Mouse (Mus musculus): Measurements from ENCODE around the gene Selenoo.

Gene Selenoo

GRCm38 (mm10) chr15:89126622-89127021, 37.7 kb downstream of the Selenoo start:
- DNase-seq (ENCODE audit: low read depth, low spot score), result no peak

- DNase-seq (ENCODE audit: low read depth, low spot score), result no peak
Measured at GRCm38 (mm10) chr15:89127364-89127940, 38.6 kb downstream of the Selenoo start.

GRCm38 (mm10) chr15:89128382-89129350, 39.8 kb downstream of the Selenoo start, which contains the start of gene Hdac10:
Gene Hdac10 (minus strand): TSS chr15:89128700.
- DNase-seq (ENCODE audit: low read depth, low spot score), result peak; percentile 73

- DNase-seq (ENCODE audit: low read depth, low spot score), result no peak
Measured at GRCm38 (mm10) chr15:89130245-89130644, 41.4 kb downstream of the Selenoo start.

- DNase-seq (ENCODE audit: low read depth, low spot score), result no peak
Measured at GRCm38 (mm10) chr15:89131316-89131715, 42.4 kb downstream of the Selenoo start.

- DNase-seq (ENCODE audit: low read depth, low spot score), result no peak
Measured at GRCm38 (mm10) chr15:89136461-89137155, 47.7 kb downstream of the Selenoo start.

- no peak for DNase-seq (ENCODE audit: low read depth, low spot score)
Measured at GRCm38 (mm10) chr15:89137378-89138045, 48.6 kb downstream of the Selenoo start.

GRCm38 (mm10) chr15:89138046-89138405, 49.1 kb downstream of the Selenoo start:
- DNase-seq (ENCODE audit: low read depth, low spot score), result no peak

- no peak for DNase-seq (ENCODE audit: low read depth, low spot score)
Measured at GRCm38 (mm10) chr15:89138531-89138930, 49.6 kb downstream of the Selenoo start.

GRCm38 (mm10) chr15:89140048-89140658, 51.3 kb downstream of the Selenoo start:
- no peak for DNase-seq (ENCODE audit: low read depth, low spot score)

- no peak for DNase-seq (ENCODE audit: low read depth, low spot score)
Measured at GRCm38 (mm10) chr15:89140659-89141252, 51.9 kb downstream of the Selenoo start, which contains the start of gene Mapk12. Gene Mapk12 (minus strand): TSS chr15:89140703.

GRCm38 (mm10) chr15:89141443-89141842, 52.6 kb downstream of the Selenoo start:
- no peak for DNase-seq (ENCODE audit: low read depth, low spot score)

- DNase-seq (ENCODE audit: low read depth, low spot score), result no peak
Measured at GRCm38 (mm10) chr15:89141905-89142304, 53.0 kb downstream of the Selenoo start.

GRCm38 (mm10) chr15:89143134-89143533, 54.2 kb downstream of the Selenoo start:
- DNase-seq (ENCODE audit: low read depth, low spot score), result no peak

- DNase-seq (ENCODE audit: low read depth, low spot score), result no peak
Measured at GRCm38 (mm10) chr15:89144965-89145364, 56.1 kb downstream of the Selenoo start.

GRCm38 (mm10) chr15:89145813-89146350, 57.0 kb downstream of the Selenoo start:
- DNase-seq (ENCODE audit: low read depth, low spot score), result no peak

GRCm38 (mm10) chr15:89146537-89146936, 57.7 kb downstream of the Selenoo start:
- DNase-seq (ENCODE audit: low read depth, low spot score), result no peak

- peak; percentile 58 for DNase-seq (ENCODE audit: low read depth, low spot score)
Measured at GRCm38 (mm10) chr15:89147024-89147423, 58.1 kb downstream of the Selenoo start.

GRCm38 (mm10) chr15:89147456-89147855, 58.6 kb downstream of the Selenoo start:
- DNase-seq (ENCODE audit: low read depth, low spot score), result no peak

GRCm38 (mm10) chr15:89147895-89148294, 59.0 kb downstream of the Selenoo start:
- no peak for DNase-seq (ENCODE audit: low read depth, low spot score)
